Mouse (Mus musculus) heart, adult 11 months (tissue): ENCODE data around the gene Ndufaf4.
"Not testable (repeated sequence)": the region's sequence is repeated elsewhere in the genome, so short reads cannot be mapped to it uniquely, and the experiment has no call there.

Experiments used
- DNase-seq: peaks from one replicate; pipeline ENCODE4 v3.0.0; 2022

Gene Ndufaf4

DNA sequence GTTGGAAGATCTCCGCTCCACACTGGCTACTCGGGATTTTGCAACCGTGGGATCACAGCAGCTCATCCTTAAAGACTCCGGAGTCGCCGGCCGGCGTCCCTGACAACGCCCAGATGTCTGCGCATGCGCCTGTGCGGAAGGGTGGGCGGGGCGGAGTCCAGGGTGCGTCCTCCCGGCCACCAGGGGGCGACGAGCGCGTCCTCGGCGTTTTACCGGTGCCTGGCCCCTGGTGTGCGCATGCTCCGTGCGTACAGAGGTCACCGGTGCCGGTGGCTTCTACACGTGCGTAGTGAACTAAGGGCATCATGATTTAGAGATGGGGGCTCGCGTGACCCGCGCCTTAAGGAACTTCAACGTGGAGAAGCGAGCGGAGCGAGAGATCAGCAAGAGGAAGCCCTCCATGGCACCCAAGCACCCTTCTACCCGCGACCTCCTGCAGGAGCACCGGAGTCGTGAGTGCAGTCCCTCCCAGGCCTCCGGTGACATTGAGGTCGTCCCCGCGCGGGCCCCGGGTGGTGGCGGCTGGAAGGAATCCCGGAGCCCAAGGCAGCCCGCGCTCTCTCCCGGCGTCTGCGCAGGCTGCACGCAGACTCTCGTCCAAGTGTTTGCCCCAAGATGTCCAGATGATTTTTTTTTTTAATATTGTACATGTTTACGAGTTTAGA, at the start of gene Ndufaf4:
TSS of gene Ndufaf4 (plus strand) at position 233 of the 665 bp plus-strand sequence.
- peak; percentile 99 for DNase-seq

DNA sequence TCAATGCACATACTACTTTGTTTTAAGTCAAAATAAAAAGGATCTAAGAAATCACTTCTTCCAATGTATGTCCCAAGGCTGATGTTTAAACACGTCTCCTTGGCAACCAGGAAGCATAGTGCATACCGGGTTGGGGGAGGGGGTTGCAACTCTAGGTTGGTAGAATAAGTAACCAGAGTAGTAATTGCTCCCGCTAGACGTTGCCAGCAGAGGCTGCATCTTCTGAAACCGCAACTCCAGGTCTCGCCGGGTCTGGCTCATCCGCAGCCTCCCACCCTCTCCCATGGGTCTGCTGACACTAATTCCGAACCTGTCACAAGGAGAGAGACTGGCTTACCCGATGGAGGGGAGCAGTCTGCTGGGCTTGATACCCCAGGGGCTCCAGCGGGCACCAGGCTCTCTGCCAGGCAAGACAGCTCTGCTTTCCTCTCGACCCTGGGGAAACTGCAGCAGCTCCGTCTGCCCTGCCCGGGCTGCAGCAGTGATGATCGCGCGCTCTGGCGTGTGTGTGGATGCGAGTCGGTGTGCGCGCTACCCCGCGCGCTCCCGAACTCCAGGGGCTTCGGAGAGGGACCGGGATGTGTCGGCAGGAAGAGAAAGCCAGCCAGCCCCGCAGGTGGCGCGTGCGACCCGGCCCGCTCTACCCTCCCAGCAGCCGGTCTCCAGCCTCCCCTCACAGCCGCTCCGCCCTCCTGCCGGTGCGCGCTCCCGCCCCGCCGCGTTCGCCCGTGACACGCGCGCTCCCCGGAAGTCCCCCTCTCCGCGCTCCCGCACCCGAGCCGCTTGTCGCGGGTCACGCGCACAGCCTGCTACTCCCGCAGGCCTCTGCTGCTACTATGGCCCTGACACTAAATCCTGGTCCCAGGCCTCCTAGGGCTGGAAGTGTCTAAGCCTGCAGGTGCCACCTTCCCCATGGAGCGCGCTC, 47.2 kb upstream of the Ndufaf4 start, which contains the start of gene Klhl32:
TSS of gene Klhl32 (minus strand) at position 724 of the 925 bp plus-strand sequence.
- DNase-seq: peak; percentile 97

DNA sequence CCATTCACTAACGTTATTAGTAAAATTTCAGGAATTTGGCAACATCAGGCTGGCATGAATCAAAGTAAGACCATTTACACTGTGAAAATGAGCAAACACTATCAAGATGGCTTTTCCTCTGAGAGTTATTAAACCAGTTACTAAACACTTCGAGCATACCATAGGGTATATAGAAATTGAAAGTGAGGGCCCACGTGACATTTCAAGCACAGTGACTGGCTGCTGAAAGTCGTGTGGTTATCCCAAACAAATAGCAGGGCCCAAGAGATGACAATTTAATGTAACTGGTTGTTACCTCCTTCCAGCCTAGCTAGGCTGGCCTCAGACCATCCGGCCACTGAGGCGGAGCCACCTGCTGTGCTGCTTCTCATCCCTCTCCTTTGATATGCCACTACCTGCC, 32.2 kb upstream of the Ndufaf4 start:
- DNase-seq: no peak

DNA sequence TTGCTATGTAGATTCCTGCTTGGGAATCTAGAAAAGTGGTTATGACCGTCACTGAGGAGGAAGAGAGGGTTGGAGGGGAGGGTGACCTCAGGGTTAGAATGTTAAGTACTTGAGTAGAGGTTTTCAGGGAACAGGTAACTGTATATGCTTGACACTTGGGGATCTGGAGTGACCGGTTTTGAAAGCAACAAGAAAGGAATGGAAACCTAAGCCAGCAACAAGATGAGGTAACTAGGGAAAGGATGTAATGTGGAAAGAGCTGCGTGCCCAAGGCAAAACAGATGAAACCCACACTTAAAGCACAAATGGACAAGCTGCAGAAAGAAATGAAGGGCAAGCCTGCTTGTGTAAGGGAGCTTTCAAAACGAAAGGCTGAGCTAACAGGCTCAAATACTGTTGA, 28.7 kb upstream of the Ndufaf4 start:
- DNase-seq: no peak

DNA sequence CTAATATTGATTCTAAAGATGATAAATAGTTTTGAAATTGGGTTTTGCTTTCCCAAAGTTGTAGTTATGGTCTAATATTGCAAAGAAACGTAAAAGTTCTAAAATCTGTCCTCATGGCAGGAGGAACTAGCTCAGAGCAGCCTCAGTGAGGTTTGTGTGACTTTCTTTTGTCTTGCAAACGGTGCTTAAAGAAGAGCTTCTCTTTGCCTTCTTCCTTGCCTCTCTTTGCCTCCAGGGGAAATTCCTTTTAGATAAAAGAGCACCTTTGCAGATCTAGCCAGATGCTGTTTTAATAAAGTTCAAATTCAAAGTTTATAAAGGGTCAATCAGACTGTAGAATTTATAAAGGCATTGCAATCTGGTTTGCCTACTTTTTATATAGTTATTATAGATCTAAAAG, 8.5 kb upstream of the Ndufaf4 start:
- DNase-seq: not testable (repeated sequence)

DNA sequence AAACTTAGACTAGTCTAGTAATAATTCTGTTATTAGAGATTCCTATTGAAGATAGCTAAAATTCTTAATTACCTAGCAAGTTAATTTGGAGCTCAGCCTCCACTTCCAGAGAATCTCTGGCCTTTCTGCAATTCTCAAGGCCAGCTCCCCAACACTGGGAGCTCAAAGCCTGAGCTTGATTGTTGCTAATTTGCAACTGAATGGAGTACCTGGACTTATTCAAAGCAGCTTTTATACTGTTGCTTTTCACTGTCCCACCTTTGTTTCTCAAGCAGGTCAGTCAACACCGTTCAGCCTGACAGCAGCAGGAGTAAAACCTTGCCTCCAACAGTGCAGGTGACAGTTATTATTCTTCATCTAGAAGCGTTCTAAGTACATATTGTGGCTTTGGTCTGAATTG, 5.6 kb upstream of the Ndufaf4 start:
- DNase-seq: not testable (repeated sequence)

DNA sequence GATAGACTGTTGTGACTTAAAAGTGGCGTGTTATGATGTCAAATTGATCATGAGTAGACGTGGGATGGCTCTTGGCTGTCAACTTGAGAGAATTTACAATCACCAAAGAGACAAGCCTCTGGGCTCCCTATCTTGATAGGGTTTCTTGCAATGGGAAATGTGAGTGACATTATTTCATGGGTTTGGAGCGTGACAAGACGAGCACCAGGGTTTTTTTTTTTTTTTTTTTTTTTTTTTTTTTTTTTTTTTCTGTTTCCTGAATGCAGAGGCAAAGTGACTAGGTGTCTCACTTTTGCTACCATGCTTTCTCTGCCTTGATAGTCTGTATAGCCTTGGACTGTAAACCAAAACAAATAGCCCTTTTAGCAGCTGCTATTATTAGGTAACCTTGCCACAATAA, 3.3 kb upstream of the Ndufaf4 start:
- no peak for DNase-seq

DNA sequence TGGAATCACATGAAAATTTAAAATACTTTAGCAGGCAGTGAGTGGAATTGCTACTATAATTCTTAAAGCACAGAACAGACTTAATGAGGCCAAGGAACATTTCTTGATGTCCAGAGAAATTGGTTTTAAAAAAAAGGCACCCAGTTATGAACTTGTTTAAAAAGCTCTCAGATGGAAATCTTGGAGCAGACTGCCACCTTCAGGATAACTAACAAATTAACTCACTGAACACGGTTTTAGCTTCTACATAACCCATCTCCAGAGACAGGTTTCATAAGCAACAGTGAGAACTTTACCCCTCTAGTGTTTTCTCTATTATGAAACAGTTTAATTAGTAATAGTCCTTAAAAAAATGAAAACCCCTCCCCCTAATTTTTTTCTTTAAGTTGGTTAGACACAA, 1.1 kb upstream of the Ndufaf4 start:
- no peak for DNase-seq

DNA sequence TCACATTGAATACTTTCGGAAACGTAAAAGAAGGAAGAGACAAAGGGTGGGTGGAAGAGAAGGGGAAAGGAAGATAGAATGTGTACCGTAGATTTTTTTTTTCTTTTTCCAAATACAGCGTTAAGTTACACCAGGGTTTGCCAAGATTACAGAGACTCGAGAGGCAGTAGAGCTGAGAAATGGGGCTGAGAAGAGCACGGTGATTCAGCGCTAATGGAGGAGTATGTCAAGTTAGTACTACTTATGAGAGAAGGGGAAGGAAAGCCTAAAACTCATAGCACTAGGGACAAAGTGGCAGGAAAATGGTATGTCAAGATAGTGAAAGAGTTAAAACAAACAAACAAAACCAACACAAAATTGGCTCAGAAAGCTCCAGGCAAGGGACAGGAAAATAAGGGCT, 532 bp upstream of the Ndufaf4 start:
- no peak for DNase-seq

DNA sequence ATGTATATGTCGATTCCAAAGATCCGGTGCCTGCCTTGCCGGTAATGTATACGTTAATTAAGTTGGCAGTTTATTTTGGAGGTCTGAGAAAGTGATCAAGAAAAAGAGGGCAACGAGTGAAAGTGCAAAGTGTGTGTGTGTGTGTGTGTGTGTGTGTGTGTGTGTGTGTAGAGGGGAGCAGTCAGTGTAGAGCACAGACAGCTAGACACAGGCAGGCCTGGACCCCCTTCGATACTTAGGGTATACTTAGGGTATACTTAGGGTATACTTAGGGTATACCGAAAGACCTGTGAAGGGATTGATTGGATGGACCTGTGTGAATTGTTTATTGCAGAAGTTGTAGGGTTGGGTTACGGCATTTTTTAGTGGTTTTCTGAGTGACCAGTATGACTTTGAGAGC, 753 bp downstream of the Ndufaf4 start:
- no peak for DNase-seq

DNA sequence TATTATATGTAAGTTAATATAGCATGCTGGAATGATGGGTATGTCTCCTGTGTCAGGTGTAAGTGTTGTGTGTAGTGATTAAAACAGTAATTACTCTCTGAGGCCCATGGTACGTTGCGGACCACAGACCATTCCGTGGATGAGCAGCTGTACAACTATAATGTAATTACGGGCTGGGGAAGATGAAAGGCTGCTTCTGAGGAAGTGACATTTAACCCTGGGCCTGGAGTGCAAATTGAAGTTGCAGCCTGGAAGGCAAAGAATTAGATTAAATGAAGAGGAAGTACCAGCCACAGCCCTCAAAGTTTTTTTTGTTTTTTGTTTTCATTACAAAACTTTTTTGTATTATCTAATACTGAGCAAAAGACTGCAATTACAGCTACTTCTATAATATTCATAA, 1.3 kb downstream of the Ndufaf4 start:
- DNase-seq: no peak

DNA sequence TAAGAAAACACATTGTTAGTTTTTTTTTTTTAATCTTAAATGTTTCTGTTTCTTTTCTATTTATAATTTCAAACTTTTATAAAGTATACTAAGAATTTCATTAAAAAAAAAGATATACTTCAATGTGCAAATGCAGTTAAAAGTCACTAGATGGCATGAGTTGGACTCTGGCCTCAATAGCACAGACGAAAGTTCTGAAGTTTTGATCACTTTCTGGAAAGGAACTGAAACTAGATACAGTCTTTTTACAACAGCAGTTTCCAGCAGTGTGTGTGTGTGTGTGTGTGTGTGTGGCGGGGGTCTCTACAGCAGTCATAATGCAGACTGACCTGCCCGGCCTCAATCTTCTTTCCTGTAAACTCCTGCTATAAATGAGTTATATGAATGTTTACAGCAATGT, 9.9 kb downstream of the Ndufaf4 start:
- no peak for DNase-seq

DNA sequence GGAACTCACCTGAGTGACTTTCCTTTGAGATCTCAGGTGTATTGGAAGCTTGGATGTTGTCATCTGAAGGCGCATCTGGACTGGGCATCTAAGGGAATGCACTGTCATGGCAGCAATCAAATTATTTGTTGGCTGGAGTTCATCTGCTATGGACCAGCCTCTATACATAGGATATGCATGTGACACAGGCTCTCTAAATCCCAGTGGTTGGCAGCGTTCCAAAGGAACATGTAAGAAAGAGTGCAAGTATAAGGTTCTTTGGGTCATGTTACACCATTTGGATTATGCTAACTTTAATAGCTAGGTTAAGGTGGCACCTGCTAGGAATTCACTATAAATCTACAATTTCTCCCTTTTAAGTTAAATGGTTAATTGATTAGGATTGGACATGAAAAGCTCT, 17.7 kb downstream of the Ndufaf4 start:
- DNase-seq: no peak

DNA sequence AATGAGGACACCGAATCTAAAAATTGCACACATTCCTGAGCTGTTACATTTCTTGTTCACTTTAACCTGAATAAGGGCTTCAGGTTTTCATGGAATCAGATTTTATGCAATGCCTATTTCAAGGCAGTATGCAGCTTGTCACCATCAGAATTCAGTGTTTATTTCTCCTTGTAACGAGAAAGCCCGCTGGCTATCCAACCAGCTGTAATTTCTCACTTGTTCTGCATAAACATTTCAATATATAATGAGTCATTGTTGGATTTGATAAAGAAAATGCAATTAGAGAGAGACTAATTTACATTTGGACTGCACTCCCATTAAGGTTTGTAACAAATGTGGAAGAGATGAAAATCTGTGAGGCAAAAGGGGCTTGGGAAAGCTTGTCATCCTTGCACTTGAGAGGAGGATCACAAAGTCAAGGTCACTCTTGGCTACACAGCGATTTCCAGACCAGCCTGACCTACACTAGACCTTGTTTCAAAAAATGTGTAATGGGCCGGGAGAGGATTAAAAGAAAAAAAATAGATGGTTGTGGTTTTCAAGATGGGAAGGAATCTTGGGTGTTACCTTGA, 22.2 kb downstream of the Ndufaf4 start:
- DNase-seq: no peak

DNA sequence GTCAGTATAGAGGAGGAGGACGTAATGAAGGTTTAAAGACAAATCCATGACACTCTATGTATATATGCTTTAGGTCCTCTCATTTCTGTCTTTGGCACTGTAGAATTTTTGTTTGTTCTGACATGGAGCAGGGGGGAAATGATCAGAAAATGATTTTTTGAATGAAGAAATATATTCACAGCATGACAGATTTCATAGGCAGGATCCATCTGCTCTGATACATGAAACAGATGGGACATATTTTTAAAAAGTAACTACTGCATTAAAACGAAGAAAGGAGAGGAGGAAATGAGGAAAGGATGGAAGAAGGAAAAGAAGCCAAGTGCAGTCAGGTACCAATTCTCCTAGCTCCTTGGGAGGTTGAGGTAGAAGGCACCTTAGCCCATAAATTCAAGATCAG, 26.8 kb downstream of the Ndufaf4 start:
- no peak for DNase-seq

DNA sequence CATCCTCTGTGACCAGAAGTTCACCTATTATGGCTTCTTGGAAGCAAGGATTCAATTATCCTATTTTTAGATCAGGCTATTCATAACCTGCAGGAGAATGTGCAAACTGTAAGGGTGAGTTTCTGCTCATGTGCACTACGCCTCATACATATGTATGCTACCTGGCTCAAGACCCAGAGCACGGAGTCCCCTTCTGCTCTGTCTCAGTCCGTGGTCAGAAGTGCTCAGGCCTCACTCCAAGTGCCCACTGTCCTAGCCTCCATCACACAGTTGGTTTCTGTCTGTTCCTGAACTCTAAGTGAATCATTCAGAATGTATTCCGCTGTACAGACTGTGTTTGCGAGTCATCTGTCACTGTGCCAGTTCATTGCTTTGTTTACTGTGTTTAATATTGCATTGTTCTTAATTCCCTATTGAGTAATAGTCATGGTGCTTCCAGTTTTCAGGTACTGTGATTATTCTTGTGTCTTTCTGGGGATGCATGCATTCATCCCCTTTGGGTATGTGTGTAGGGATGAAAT, 30.4 kb downstream of the Ndufaf4 start:
- no peak for DNase-seq

DNA sequence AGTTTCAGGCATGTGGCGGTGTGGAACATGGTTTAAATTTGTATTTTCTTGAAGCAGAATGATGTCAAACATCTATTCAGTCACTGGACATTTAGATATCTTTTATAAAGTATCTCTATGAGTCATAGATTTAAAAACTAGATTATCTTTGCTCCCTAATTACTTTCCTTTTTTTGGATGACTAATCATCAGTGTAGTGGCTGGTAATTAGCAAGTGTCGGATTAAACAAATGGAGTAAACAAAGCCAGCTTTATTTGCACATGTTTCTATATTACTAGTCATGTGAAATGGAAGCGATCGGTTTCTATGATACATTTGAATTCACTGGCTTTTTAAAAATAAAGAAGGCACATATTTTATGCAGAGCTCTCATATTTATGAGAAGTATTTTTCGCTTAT, 31.0 kb downstream of the Ndufaf4 start:
- no peak for DNase-seq

DNA sequence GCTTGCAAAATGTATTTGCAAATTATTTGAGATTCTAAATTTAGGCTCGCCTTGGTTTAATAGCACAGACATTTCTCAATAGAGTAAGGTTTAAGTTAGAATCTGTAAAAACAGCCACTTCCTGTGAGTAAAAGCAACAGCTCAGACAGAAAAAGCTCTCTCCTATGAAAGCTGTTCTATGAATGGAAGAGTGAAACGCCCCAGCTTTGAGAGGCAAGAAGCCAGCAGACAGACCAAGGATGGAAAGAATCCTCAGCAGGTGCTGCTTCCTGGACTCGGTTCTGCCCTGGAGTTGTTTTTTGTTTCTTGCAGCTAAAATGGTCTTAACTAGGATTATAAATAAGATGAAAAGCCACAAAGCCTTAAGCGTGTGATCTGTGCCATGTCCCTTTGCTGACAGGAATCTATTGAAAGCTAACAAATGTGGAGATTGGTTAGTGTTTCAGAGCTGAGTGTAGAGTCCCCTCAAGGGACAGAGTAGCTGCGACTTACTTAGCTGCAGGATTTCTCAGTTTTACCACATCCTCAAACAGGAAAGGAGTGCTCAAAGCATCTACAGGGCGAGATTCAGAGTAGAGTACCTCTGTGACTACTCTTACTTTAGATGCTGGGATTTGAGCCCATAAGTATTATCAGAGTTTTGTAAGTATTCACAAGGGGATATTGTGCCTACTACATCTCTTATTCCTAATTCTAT, 45.0 kb downstream of the Ndufaf4 start:
- no peak for DNase-seq
